Mouse (Mus musculus) embryonic fibroblast, embryonic 13.5 days (primary cell): ENCODE results near the gene Fcgr3.
A peak's percentile ranks its signal among the peaks of the same experiment; 100 is the strongest.

Source experiments
- CTCF ChIP-seq: IDR thresholded peaks from 2 replicates; pipeline ENCODE4 v1.5.1; 2011; ENCODE audit warnings: mild to moderate bottlenecking, control low read depth, low read length, moderate library complexity, borderline replicate concordance; ENCODE audit not compliant: insufficient read depth
- POLR2A ChIP-seq: IDR thresholded peaks from 2 replicates; pipeline ENCODE4 v1.6.1; 2011; ENCODE audit warnings: low read depth, mild to moderate bottlenecking, control low read depth, low read length, moderate library complexity

DNA sequence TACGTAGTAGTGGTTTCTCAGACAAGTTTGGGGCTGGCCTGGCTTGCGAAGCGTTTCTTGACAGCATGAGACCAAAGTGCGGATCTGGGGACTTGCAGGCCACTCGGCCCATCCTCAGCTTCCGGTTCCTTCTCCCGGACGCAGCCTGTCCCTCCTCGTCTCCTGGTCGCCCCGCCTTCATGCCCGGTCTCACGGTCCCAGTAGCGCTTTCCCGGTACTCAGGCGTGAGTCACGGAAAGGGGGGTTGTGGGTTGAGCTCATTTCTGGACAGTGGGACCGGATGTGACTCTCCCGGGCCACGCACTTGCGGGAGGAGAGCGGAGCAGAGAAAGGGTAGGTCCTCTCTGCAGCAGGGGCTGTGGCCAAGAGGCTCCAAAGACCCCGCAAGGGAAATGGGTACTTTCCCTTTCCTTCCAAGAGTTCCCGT is 49.2 kb upstream of the Fcgr3 start, which contains the start of gene Cfap126:
- TF ChIP-seq POLR2A (peak; percentile 74), CTCF (no peak)
